Mouse (Mus musculus): ENCODE results near the gene Fgd3. TPM values are rescaled to one million over a fixed set of nuclear protein-coding genes. Genes with fewer than 3 reads are reported as not detected.

The Fgd3 gene
- 1.0 TPM for polyA plus RNA-seq (2014; fragmentation: Illumina TruSeq; extraction: RNeasy Lipid Tissue Mini Kit (QIAGEN cat#74804); ENCODE audit: low read depth, low replicate concordance)

GRCm38 (mm10) chr13:49320040-49320439 lies at the start of gene Fgd3:
TSS of gene Fgd3 (minus strand) at chr13:49320311.

GRCm38 (mm10) chr13:49341012-49341830 lies 21.1 kb upstream of the Fgd3 start, which contains the start of gene Bicd2:
TSS of gene Bicd2 (plus strand) at chr13:49341585.

GRCm38 (mm10) chr13:49248467-49248862 lies 71.6 kb downstream of the Fgd3 start, which contains the start of gene Susd3:
TSS of gene Susd3 (minus strand) at chr13:49248706.

GRCm38 (mm10) chr13:49215504-49216219 lies 104.4 kb downstream of the Fgd3 start, which contains the start of gene Card19:
TSS of gene Card19 (minus strand) at chr13:49216037.

Other genes with a start within 250 kb of the Fgd3 start
- 35.6 TPM for gene Wnk2, start 172.3 kb downstream of the Fgd3 start, polyA plus RNA-seq (2014; fragmentation: Illumina TruSeq; extraction: RNeasy Lipid Tissue Mini Kit (QIAGEN cat#74804); ENCODE audit: low read depth, low replicate concordance)
- gene Ninj1, start 132.8 kb downstream of the Fgd3 start, polyA plus RNA-seq (2014; fragmentation: Illumina TruSeq; extraction: RNeasy Lipid Tissue Mini Kit (QIAGEN cat#74804); ENCODE audit: low read depth, low replicate concordance), result 74.2 TPM
- gene Card19, start 104.3 kb downstream of the Fgd3 start, polyA plus RNA-seq (2014; fragmentation: Illumina TruSeq; extraction: RNeasy Lipid Tissue Mini Kit (QIAGEN cat#74804); ENCODE audit: low read depth, low replicate concordance), result 179 TPM
- gene Susd3, start 71.6 kb downstream of the Fgd3 start, polyA plus RNA-seq (2014; fragmentation: Illumina TruSeq; extraction: RNeasy Lipid Tissue Mini Kit (QIAGEN cat#74804); ENCODE audit: low read depth, low replicate concordance), result not detected
- gene Bicd2, start 21.3 kb upstream of the Fgd3 start, polyA plus RNA-seq (2014; fragmentation: Illumina TruSeq; extraction: RNeasy Lipid Tissue Mini Kit (QIAGEN cat#74804); ENCODE audit: low read depth, low replicate concordance), result 76.1 TPM
- 7.1 TPM for gene Ippk, start 100.9 kb upstream of the Fgd3 start, polyA plus RNA-seq (2014; fragmentation: Illumina TruSeq; extraction: RNeasy Lipid Tissue Mini Kit (QIAGEN cat#74804); ENCODE audit: low read depth, low replicate concordance)
- not detected for gene Tes3-ps, start 173.0 kb upstream of the Fgd3 start, polyA plus RNA-seq (2014; fragmentation: Illumina TruSeq; extraction: RNeasy Lipid Tissue Mini Kit (QIAGEN cat#74804); ENCODE audit: low read depth, low replicate concordance)
- 24.3 TPM for gene Ecm2, start 184.5 kb upstream of the Fgd3 start, polyA plus RNA-seq (2014; fragmentation: Illumina TruSeq; extraction: RNeasy Lipid Tissue Mini Kit (QIAGEN cat#74804); ENCODE audit: low read depth, low replicate concordance)
- 21.4 TPM for gene Aspn, start 224.1 kb upstream of the Fgd3 start, polyA plus RNA-seq (2014; fragmentation: Illumina TruSeq; extraction: RNeasy Lipid Tissue Mini Kit (QIAGEN cat#74804); ENCODE audit: low read depth, low replicate concordance)

All from heart, adult 10 weeks (tissue).